ENCODE assay signal across 8 mouse cellular contexts in genomic region chr19:33222595-33223223, GRCm38 (mm10).
DNase-seq lines count a peak whose midpoint lies in the region; ATAC-seq and TF ChIP-seq lines count a peak whose summit lies in the region.

No protein-coding gene starts in this region.

- peak overlapping the region; percentile 12; the same call in 1 of the 2 replicates for H3K4me2 ChIP-seq in kidney, embryonic 15.5 days
- H3K4me2 ChIP-seq in midbrain, postnatal 0 days (ENCODE audit: low read depth, low read length, poor library complexity, severe bottlenecking): no peak overlapping the region

- H3K27me3 ChIP-seq in kidney, embryonic 15.5 days: no peaks in the 10 kb centered on the region
- no peaks in the 10 kb centered on the region for H3K27me3 ChIP-seq in midbrain, postnatal 0 days (ENCODE audit: insufficient read depth, low read length)

- peak overlapping the region; percentile 72 for H3K27ac ChIP-seq in kidney, embryonic 15.5 days
- peak overlapping the region; percentile 44; the same call in 1 of the 2 replicates for H3K27ac ChIP-seq in midbrain, postnatal 0 days (ENCODE audit: low read depth, low read length)

- H3K4me3 ChIP-seq in kidney, embryonic 15.5 days (replicated peaks): no peak overlapping the region
- H3K4me3 ChIP-seq in midbrain, postnatal 0 days (ENCODE audit: low read depth, low read length): no peak overlapping the region

- WGBS in kidney, embryonic 15.5 days: 44% methylated on average over 12 of the region's 12 CpGs
- WGBS in midbrain, postnatal 0 days: 22% methylated on average over 12 of the region's 12 CpGs

- TF ChIP-seq CTCF in midbrain, postnatal 0 days (IDR thresholded peaks at IDR 0.05): no peak

- DNase-seq in ovary, postnatal 36 days (ENCODE audit: low spot score): peak; percentile 8
- no peak for DNase-seq in ovary, postnatal 10 days (ENCODE audit: low spot score)
- no peak for DNase-seq in midbrain, postnatal 0 days (ENCODE audit: low spot score)
- peak; percentile 71 to 74 for DNase-seq in thymus, postnatal 36 days
- DNase-seq in urinary bladder, adult 18-20 months (ENCODE audit: low spot score in 2 of 2): no peak
- DNase-seq in urinary bladder, postnatal 4 days (ENCODE audit: low spot score in 2 of 2): no peak
- no peak for DNase-seq in ovary, adult 18-20 months (ENCODE audit: low spot score)

- peak; percentile 57 for ATAC-seq in kidney, embryonic 15.5 days (replicated peaks; ENCODE audit: low FRiP score)
- no peak for ATAC-seq in midbrain, postnatal 0 days (ENCODE audit: low FRiP score)

- no peaks in the 10 kb centered on the region for H3K9me3 ChIP-seq in kidney, embryonic 15.5 days (replicated peaks)
- no peaks in the 10 kb centered on the region for H3K9me3 ChIP-seq in midbrain, postnatal 0 days (ENCODE audit: low read length)

- no peaks in the 10 kb centered on the region for H3K36me3 ChIP-seq in kidney, embryonic 15.5 days
- no peaks in the 10 kb centered on the region for H3K36me3 ChIP-seq in midbrain, postnatal 0 days (ENCODE audit: insufficient read depth, low read length)

- H3K9ac ChIP-seq in kidney, embryonic 15.5 days: no peak overlapping the region
- H3K9ac ChIP-seq in midbrain, postnatal 0 days (replicated peaks; ENCODE audit: low read length, poor library complexity, severe bottlenecking): no peak overlapping the region; the same call in 1 of the 2 replicates

- peaks cover 30% of the 10 kb centered on the region for H3K4me1 ChIP-seq in kidney, embryonic 15.5 days
- H3K4me1 ChIP-seq in midbrain, postnatal 0 days (ENCODE audit: insufficient read depth, low read length): peaks cover 9% of the 10 kb centered on the region

Comparison
In these comparisons a context has a peak if more than half of its experiments do, and no peak if none do; other contexts are left out.
1. DNase-seq: peak in ovary, postnatal 36 days (single experiment) and thymus, postnatal 36 days (2 of 2); none in ovary, postnatal 10 days (single experiment), midbrain, postnatal 0 days (single experiment), urinary bladder, adult 18-20 months (0 of 2), urinary bladder, postnatal 4 days (0 of 2) and ovary, adult 18-20 months (single experiment).